Mouse (Mus musculus) CD8-positive naive resting alpha-beta T cell, adult 57 days (primary cell): ENCODE data around the gene Chrna3. TPM values are rescaled to one million over a fixed set of nuclear protein-coding genes. Genes with fewer than 3 reads are reported as not detected.

Experiments used
- total RNA-seq: library from RNA; stranded (reverse); gene quantifications from one replicate; pipeline ENCODE4 v1.2.4, GENCODE M21; 2023

Chrna3 gene
- not detected for total RNA-seq

DNA sequence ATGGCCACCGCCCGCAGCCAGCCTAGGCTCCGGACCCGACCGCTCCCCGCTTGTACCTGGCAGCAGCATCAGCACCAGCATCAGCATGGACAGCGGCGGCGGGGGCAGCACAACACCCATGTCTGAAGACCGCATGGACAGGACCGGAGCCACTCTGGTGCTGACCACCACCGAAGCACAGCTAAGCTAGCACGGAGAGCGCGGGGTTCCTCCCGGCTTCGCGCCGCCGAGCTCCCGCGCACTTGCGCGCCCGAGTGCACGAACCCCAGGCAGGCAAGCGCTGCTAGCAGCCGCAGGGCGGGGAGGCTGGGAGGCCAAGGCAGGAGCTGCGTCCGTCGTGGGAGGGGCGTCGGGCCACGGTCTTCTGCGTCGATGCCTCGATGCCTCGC is at the start of gene Chrna3:
TSS of gene Chrna3 (minus strand) at position 288 of the 389 bp plus-strand sequence.

DNA sequence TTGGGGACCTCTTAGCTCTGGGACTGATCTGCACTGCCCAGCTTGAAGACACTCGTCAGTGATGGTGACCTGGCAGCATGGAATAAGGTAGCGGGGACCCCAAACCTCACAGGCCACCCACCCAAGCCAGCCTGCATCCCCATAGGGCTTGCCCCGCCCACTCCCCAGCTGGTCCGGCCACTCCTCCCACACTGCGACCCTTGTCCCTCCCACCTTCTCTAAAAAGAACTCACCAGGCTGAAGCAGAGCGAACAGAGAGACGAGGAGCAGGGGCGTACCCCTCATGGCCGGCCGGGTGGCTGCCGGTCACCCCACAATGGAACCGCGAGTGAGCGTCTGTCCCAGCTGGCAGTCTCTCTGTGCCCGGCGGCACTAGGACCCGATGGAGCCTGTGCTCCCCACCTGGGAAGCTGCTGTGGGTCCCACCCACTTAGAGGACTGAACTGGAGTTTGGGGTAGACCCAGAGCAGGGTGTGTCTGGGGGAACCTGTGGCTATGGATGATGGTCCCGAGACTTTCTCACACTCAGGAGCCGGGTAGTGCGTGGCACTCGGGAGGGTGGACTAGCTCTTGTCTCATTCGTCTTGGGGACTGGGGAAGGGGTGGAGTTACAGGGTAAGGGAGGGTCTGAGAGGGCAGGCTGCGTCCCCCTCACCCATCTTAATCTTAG is 22.0 kb upstream of the Chrna3 start, which contains the start of gene Chrnb4:
TSS of gene Chrnb4 (minus strand) at position 569 of the 670 bp plus-strand sequence.

GRCm38 (mm10) chr9:54980674-54981073 is 45.7 kb downstream of the Chrna3 start, which contains the start of gene Chrna5:
Gene Chrna5, plus strand, starts transcription at chr9:54980880.

Other genes starting within 250 kb of the Chrna3 start
- gene Ireb2, start 162.8 kb downstream of the Chrna3 start, total RNA-seq: 35.9 TPM
- gene Hykk, start 109.3 kb downstream of the Chrna3 start, total RNA-seq: 0.98 TPM
- 75.1 TPM for gene Psma4, start 75.8 kb downstream of the Chrna3 start, total RNA-seq
- gene AY074887, start 75.6 kb downstream of the Chrna3 start, total RNA-seq: not detected
- not detected for gene Chrna5, start 45.7 kb downstream of the Chrna3 start, total RNA-seq
- gene Chrnb4, start 22.2 kb upstream of the Chrna3 start, total RNA-seq: not detected
- 25.6 TPM for gene Ube2q2, start 122.3 kb upstream of the Chrna3 start, total RNA-seq
- 37.5 TPM for gene Fbxo22, start 182.4 kb upstream of the Chrna3 start, total RNA-seq